Mouse (Mus musculus): ENCODE results near the gene Gm12185. TPM values are rescaled to one million over a fixed set of nuclear protein-coding genes. Genes with fewer than 3 reads are reported as not detected.
"Not testable (repeated sequence)": the region's sequence is repeated elsewhere in the genome, so short reads cannot be mapped to it uniquely, and the experiment has no call there.

Gene Gm12185
- total and polyA plus RNA-seq, 3 experiments: 0.78 to 1.8 (median 1.1) TPM

- H3K79me2 ChIP-seq (replicated peaks; ENCODE audit: control insufficient read depth, insufficient read depth, low read length); intact Hi-C loops (cut with DNase I): not testable (repeated sequence)
- WGBS: 90% methylated on average over 1 of the region's 1 CpGs
These were observed 64.0 kb downstream of the Gm12185 start for GRCm38 (mm10) chr11:48928068-48928467.

DNA sequence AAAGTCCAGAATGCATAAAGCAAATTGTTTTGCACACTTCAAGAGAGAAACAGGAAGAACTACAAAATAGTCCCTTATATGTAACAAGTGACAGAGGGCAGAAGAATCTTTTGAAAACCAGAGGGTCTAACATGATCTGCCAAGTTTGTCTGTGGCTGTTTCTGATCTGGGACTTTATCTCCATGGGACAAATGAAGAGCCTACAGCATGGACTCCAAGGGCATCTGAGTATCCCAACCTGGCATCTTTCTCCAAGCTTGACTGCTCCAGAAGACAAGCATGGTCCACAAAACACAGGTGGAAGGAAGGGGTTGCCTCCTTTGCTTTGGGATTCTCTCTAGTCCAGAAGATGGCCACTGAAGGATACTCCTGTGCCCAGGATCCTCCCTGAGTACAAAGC, 65.6 kb downstream of the Gm12185 start:
- H3K27me3 ChIP-seq (ENCODE audit: control insufficient read depth, insufficient read depth, low read length); H3K9ac ChIP-seq (ENCODE audit: low read depth, low read length); H3K4me1 ChIP-seq (ENCODE audit: control insufficient read depth, insufficient read depth, low read length); H3K4me3 ChIP-seq; H3K79me2 ChIP-seq (replicated peaks; ENCODE audit: control insufficient read depth, insufficient read depth, low read length); H3K36me3 ChIP-seq (ENCODE audit: control insufficient read depth, insufficient read depth, low read length); intact Hi-C loops (cut with DNase I); H3K27ac ChIP-seq; DNase-seq: not testable (repeated sequence)

More at GRCm38 (mm10) chr11:48928068-48928467, 64.0 kb downstream of the Gm12185 start:
- H3K4me3 ChIP-seq; H3K9ac ChIP-seq (ENCODE audit: low read depth, low read length); H3K27ac ChIP-seq; DNase-seq; H3K27me3 ChIP-seq (ENCODE audit: control insufficient read depth, insufficient read depth, low read length); H3K4me1 ChIP-seq (ENCODE audit: control insufficient read depth, insufficient read depth, low read length); H3K36me3 ChIP-seq (ENCODE audit: control insufficient read depth, insufficient read depth, low read length): not testable (repeated sequence)

DNA sequence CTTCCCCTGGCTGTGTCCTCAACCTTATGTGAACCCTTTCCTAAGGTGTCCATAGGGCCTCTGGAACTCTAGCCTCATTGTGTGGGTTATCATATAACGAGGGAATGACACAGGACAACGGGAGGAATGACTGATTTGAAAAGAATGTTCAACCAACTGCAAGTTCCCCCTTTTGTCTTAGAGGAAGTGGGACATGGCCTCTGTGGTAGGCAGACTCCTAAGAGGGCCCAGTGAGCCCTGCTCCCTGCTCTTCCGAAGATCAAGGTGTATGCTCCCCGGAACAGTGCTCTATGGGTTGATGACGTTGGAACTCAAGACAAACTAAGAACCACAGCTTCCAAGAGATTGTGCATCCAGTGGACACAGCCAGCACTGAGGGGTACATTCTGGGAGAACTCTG, 68.2 kb downstream of the Gm12185 start:
- 84% methylated on average over 4 of the region's 5 CpGs for WGBS

DNA sequence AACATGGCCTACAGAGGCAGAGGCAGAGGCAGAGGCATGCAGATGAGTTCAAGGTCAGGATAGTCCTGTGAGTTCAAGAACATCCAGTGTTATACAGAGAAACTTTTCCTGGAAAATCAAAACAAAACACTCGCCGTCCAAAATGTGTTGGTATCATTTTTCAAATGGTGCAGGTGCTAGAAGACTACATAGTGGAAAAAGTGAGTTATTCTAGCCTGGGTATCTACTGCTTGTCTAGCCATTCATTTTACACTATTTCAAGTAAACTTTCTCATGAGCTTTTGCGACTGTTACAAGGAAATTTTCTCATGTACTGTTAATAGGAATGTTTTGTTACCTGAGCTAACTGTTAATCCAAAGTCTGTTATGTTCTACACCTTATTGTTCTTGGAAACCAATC, 73.6 kb downstream of the Gm12185 start:
- H3K79me2 ChIP-seq (replicated peaks; ENCODE audit: control insufficient read depth, insufficient read depth, low read length): no peaks in the 10 kb centered on the region
- H3K9ac ChIP-seq (ENCODE audit: low read depth, low read length): no peak overlapping the region
- DNase-seq: no peak
- H3K27ac ChIP-seq: no peak overlapping the region
- no peaks in the 10 kb centered on the region for H3K27me3 ChIP-seq (ENCODE audit: control insufficient read depth, insufficient read depth, low read length)
- H3K4me3 ChIP-seq: no peak overlapping the region
- TF ChIP-seq POLR2A (IDR thresholded peaks at IDR 0.05; ENCODE audit: insufficient read depth, low read depth, low read length) (no peak), EP300 (IDR thresholded peaks at IDR 0.05; ENCODE audit: insufficient read depth, low read depth, low read length) (no peak), CTCF (IDR thresholded peaks at IDR 0.05) (no peak)
- intact Hi-C loops (cut with DNase I): no loop called here
- no peaks in the 10 kb centered on the region for H3K4me1 ChIP-seq (ENCODE audit: control insufficient read depth, insufficient read depth, low read length)
- no peaks in the 10 kb centered on the region for H3K36me3 ChIP-seq (ENCODE audit: control insufficient read depth, insufficient read depth, low read length)
- 78% methylated on average over 3 of the region's 3 CpGs for WGBS

More for the DNA sequence above, 68.2 kb downstream of the Gm12185 start:
- H3K9ac ChIP-seq (ENCODE audit: low read depth, low read length); H3K36me3 ChIP-seq (ENCODE audit: control insufficient read depth, insufficient read depth, low read length); H3K4me3 ChIP-seq; DNase-seq; H3K4me1 ChIP-seq (ENCODE audit: control insufficient read depth, insufficient read depth, low read length); intact Hi-C loops (cut with DNase I); H3K27me3 ChIP-seq (ENCODE audit: control insufficient read depth, insufficient read depth, low read length); H3K79me2 ChIP-seq (replicated peaks; ENCODE audit: control insufficient read depth, insufficient read depth, low read length); H3K27ac ChIP-seq: not testable (repeated sequence)

GRCm38 (mm10) chr11:48913611-48914010, 78.4 kb downstream of the Gm12185 start:
- no peak overlapping the region for H3K9ac ChIP-seq (ENCODE audit: low read depth, low read length)
- no peak overlapping the region for H3K4me3 ChIP-seq
- H3K4me1 ChIP-seq (ENCODE audit: control insufficient read depth, insufficient read depth, low read length): no peaks in the 10 kb centered on the region
- H3K27ac ChIP-seq: no peak overlapping the region
- intact Hi-C loops (cut with DNase I): no loop called here
- no peaks in the 10 kb centered on the region for H3K36me3 ChIP-seq (ENCODE audit: control insufficient read depth, insufficient read depth, low read length)
- DNase-seq: no peak
- TF ChIP-seq CTCF (IDR thresholded peaks at IDR 0.05): no peak
- no peak for TF ChIP-seq EP300 (IDR thresholded peaks at IDR 0.05; ENCODE audit: insufficient read depth, low read depth, low read length)
- TF ChIP-seq POLR2A (IDR thresholded peaks at IDR 0.05; ENCODE audit: insufficient read depth, low read depth, low read length): no peak
- H3K27me3 ChIP-seq (ENCODE audit: control insufficient read depth, insufficient read depth, low read length): no peaks in the 10 kb centered on the region
- no peaks in the 10 kb centered on the region for H3K79me2 ChIP-seq (replicated peaks; ENCODE audit: control insufficient read depth, insufficient read depth, low read length)
- WGBS: 98% methylated on average over 1 of the region's 1 CpGs

- intact Hi-C loops (cut with DNase I): no loop called here
- Histone ChIP-seq H3K9ac (ENCODE audit: low read depth, low read length) (no peak overlapping the region), H3K27ac (no peak overlapping the region), H3K36me3 (ENCODE audit: control insufficient read depth, insufficient read depth, low read length) (no peaks in the 10 kb centered on the region), H3K27me3 (ENCODE audit: control insufficient read depth, insufficient read depth, low read length) (no peaks in the 10 kb centered on the region), H3K79me2 (replicated peaks; ENCODE audit: control insufficient read depth, insufficient read depth, low read length) (no peaks in the 10 kb centered on the region), H3K4me1 (ENCODE audit: control insufficient read depth, insufficient read depth, low read length) (no peaks in the 10 kb centered on the region), H3K4me3 (no peak overlapping the region)
- TF ChIP-seq POLR2A (IDR thresholded peaks at IDR 0.05; ENCODE audit: insufficient read depth, low read depth, low read length) (no peak), EP300 (IDR thresholded peaks at IDR 0.05; ENCODE audit: insufficient read depth, low read depth, low read length) (no peak), CTCF (IDR thresholded peaks at IDR 0.05) (no peak)
- no peak for DNase-seq
- 57% methylated on average over 1 of the region's 1 CpGs for WGBS
These were observed 83.6 kb downstream of the Gm12185 start for GRCm38 (mm10) chr11:48908459-48908858.

- Histone ChIP-seq H3K27me3 (ENCODE audit: control insufficient read depth, insufficient read depth, low read length) (no peaks in the 10 kb centered on the region), H3K9ac (ENCODE audit: low read depth, low read length) (no peak within 1 kb of the TSS), H3K4me1 (ENCODE audit: control insufficient read depth, insufficient read depth, low read length) (peaks cover 1% of the 10 kb centered on the region), H3K4me3 (no peak within 1 kb of the TSS), H3K79me2 (replicated peaks; ENCODE audit: control insufficient read depth, insufficient read depth, low read length) (no peaks in the 10 kb centered on the region), H3K27ac (peak within 1 kb of the TSS; percentile 28; the same call in 1 of the 2 replicates), H3K36me3 (ENCODE audit: control insufficient read depth, insufficient read depth, low read length) (no peaks in the 10 kb centered on the region)
- no peak for TF ChIP-seq POLR2A (IDR thresholded peaks at IDR 0.05; ENCODE audit: insufficient read depth, low read depth, low read length)
- no peak for TF ChIP-seq CTCF (IDR thresholded peaks at IDR 0.05)
- no peak for TF ChIP-seq EP300 (IDR thresholded peaks at IDR 0.05; ENCODE audit: insufficient read depth, low read depth, low read length)
- DNase-seq: peak in 1 of 2 experiments; percentile 13
- 16% methylated on average over 2 of the region's 2 CpGs for WGBS
- intact Hi-C loops (cut with DNase I): loop anchor here (5.0 kb wide), 1 partner anchor 145 kb away; no protein-coding TSS in a partner anchor
These were observed 90.0 kb downstream of the Gm12185 start, which contains the start of gene Gm5431 for GRCm38 (mm10) chr11:48902021-48902420. Gene Gm5431 (minus strand): TSS chr11:48902214.

GRCm38 (mm10) chr11:48901567-48901930, 90.5 kb downstream of the Gm12185 start:
- not testable (repeated sequence) for H3K9ac ChIP-seq (ENCODE audit: low read depth, low read length); H3K27me3 ChIP-seq (ENCODE audit: control insufficient read depth, insufficient read depth, low read length); H3K27ac ChIP-seq; H3K4me3 ChIP-seq; DNase-seq; H3K4me1 ChIP-seq (ENCODE audit: control insufficient read depth, insufficient read depth, low read length); H3K36me3 ChIP-seq (ENCODE audit: control insufficient read depth, insufficient read depth, low read length); H3K79me2 ChIP-seq (replicated peaks; ENCODE audit: control insufficient read depth, insufficient read depth, low read length)
- intact Hi-C loops (cut with DNase I): loop anchor here (5.0 kb wide), 1 partner anchor 146 kb away; no protein-coding TSS in a partner anchor
- 75% methylated on average over 1 of the region's 1 CpGs for WGBS

- intact Hi-C loops (cut with DNase I): loop anchor here (5.0 kb wide), 1 partner anchor 146 kb away; no protein-coding TSS in a partner anchor
- 67% methylated on average over 6 of the region's 6 CpGs for WGBS
- H3K4me3 ChIP-seq; H3K4me1 ChIP-seq (ENCODE audit: control insufficient read depth, insufficient read depth, low read length); H3K27me3 ChIP-seq (ENCODE audit: control insufficient read depth, insufficient read depth, low read length); H3K9ac ChIP-seq (ENCODE audit: low read depth, low read length); H3K27ac ChIP-seq; H3K36me3 ChIP-seq (ENCODE audit: control insufficient read depth, insufficient read depth, low read length); H3K79me2 ChIP-seq (replicated peaks; ENCODE audit: control insufficient read depth, insufficient read depth, low read length): not testable (repeated sequence)
- peak; percentile 21 to 31 for DNase-seq
These were observed 91.1 kb downstream of the Gm12185 start for GRCm38 (mm10) chr11:48900654-48901566.
